Mouse (Mus musculus): Measurements from ENCODE around the gene Map2k6. TPM values are rescaled to one million over a fixed set of nuclear protein-coding genes. Genes with fewer than 3 reads are reported as not detected.
A peak's percentile ranks its signal among the peaks of the same experiment; 100 is the strongest.

Gene Map2k6
- polyA plus RNA-seq, 1 experiment from 2014 or later, result 22.1 TPM

DNA sequence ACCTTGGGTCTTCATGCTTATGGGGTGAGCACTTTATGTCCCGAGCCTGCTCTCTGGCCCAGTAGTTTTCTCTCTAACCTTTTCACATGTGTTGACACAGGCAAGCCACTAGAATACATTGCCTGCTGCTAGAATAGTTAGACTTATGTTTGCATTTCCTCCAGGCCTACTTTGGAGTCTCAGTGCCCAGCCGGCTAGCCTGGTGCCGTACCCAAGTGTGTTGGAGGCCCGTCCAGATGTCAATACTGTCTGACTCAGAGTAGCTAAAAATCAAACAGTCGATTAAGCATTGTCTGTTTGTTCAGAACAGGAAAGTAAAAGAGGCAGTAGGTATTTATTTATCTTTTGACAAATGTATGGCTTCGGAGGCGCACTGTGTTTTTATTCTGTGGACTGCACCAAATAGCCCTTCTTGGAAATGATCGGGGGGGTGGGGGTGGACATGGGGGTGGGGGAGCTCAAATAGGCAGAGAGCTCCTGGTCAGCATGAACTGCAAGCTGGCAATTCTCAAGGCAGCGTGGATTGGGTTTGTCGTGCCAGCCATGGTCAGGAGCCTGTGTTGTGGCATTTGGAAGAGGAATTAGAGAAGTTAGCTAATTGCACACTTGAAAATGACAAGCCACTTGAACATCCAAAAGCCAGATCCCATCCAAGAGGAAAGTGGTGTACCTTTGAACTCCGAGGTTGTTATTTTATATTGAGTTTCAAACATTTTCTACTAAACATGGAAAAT, 104.2 kb downstream of the Map2k6 start:
- Histone ChIP-seq H3K9ac (ENCODE audit: low read depth, low read length) (no peak overlapping the region), H3K9me3 (replicated peaks; ENCODE audit: control insufficient read depth, low read length, poor library complexity, severe bottlenecking) (no peaks in the 10 kb centered on the region), H3K4me3 (ENCODE audit: low read depth, low read length) (no peak overlapping the region), H3K4me1 (ENCODE audit: control insufficient read depth, insufficient read depth, low read length) (peaks cover 4% of the 10 kb centered on the region; the same call in 1 of the 2 replicates), H3K27ac (ENCODE audit: low read length) (no peak overlapping the region), H3K27me3 (ENCODE audit: control insufficient read depth, insufficient read depth, low read depth, low read length) (no peaks in the 10 kb centered on the region), H3K4me2 (ENCODE audit: low read length) (no peak overlapping the region), H3K36me3 (ENCODE audit: control insufficient read depth, insufficient read depth, low read length) (peaks cover 5% of the 10 kb centered on the region; the same call in 1 of the 2 replicates)
- no peak for ATAC-seq
- 92% methylated on average over 11 of the region's 11 CpGs for WGBS

GRCm38 (mm10) chr11:110511466-110511865, 112.5 kb downstream of the Map2k6 start:
- no peak overlapping the region for H3K27ac ChIP-seq (ENCODE audit: low read length)
- no peaks in the 10 kb centered on the region for H3K9me3 ChIP-seq (replicated peaks; ENCODE audit: control insufficient read depth, low read length, poor library complexity, severe bottlenecking)
- H3K9ac ChIP-seq (ENCODE audit: low read depth, low read length), result no peak overlapping the region
- ATAC-seq, result no peak
- no peaks in the 10 kb centered on the region for H3K4me1 ChIP-seq (ENCODE audit: control insufficient read depth, insufficient read depth, low read length)
- H3K27me3 ChIP-seq (ENCODE audit: control insufficient read depth, insufficient read depth, low read depth, low read length), result no peaks in the 10 kb centered on the region
- no peak overlapping the region for H3K4me3 ChIP-seq (ENCODE audit: low read depth, low read length)
- H3K36me3 ChIP-seq (ENCODE audit: control insufficient read depth, insufficient read depth, low read length), result peaks cover 5% of the 10 kb centered on the region
- H3K4me2 ChIP-seq (ENCODE audit: low read length), result no peak overlapping the region
- WGBS, result 92% methylated on average over 7 of the region's 7 CpGs

DNA sequence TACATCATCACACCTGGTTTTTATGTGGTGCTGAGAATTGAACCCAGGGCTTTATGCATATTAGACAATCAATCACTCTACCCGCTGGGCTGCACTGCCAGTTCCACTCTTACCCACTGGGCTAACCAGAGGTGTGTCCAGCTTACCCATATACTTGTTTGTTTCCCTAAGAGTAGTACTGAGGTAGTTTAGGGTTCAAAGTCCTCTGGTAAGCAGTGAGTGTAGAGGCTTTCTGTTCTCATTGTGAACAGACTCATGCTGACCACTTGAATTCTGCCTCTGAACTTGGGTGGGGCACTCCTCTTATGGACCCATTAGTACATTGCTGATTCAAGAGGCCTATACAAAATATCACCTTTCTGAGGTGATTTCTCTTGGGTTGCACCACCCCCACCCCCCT, 119.7 kb downstream of the Map2k6 start:
- no peak overlapping the region for H3K27ac ChIP-seq (ENCODE audit: low read length)
- ATAC-seq, result no peak
- WGBS, result 91% methylated on average over 1 of the region's 1 CpGs

GRCm38 (mm10) chr11:110522906-110523305, 124.0 kb downstream of the Map2k6 start:
- WGBS, result 97% methylated on average over 2 of the region's 2 CpGs

More for the DNA sequence above, 119.7 kb downstream of the Map2k6 start:
- Histone ChIP-seq H3K4me1 (ENCODE audit: control insufficient read depth, insufficient read depth, low read length) (no peaks in the 10 kb centered on the region), H3K4me3 (ENCODE audit: low read depth, low read length) (no peak overlapping the region), H3K9ac (ENCODE audit: low read depth, low read length) (no peak overlapping the region), H3K4me2 (ENCODE audit: low read length) (no peak overlapping the region), H3K36me3 (ENCODE audit: control insufficient read depth, insufficient read depth, low read length) (no peaks in the 10 kb centered on the region; the same call in 1 of the 2 replicates), H3K27me3 (ENCODE audit: control insufficient read depth, insufficient read depth, low read depth, low read length) (no peaks in the 10 kb centered on the region), H3K9me3 (replicated peaks; ENCODE audit: control insufficient read depth, low read length, poor library complexity, severe bottlenecking) (no peaks in the 10 kb centered on the region)

GRCm38 (mm10) chr11:110526156-110526555, 127.2 kb downstream of the Map2k6 start:
- no peaks in the 10 kb centered on the region for H3K36me3 ChIP-seq (ENCODE audit: control insufficient read depth, insufficient read depth, low read length)
- H3K4me1 ChIP-seq (ENCODE audit: control insufficient read depth, insufficient read depth, low read length), result no peaks in the 10 kb centered on the region
- no peaks in the 10 kb centered on the region for H3K27me3 ChIP-seq (ENCODE audit: control insufficient read depth, insufficient read depth, low read depth, low read length)
- 91% methylated on average over 4 of the region's 4 CpGs for WGBS
- H3K9me3 ChIP-seq (replicated peaks; ENCODE audit: control insufficient read depth, low read length, poor library complexity, severe bottlenecking), result 0 out of 2 replicates have a peak, but pooled peaks cover 4% of the 10 kb centered on the region
- H3K9ac ChIP-seq (ENCODE audit: low read depth, low read length), result no peak overlapping the region
- no peak overlapping the region for H3K27ac ChIP-seq (ENCODE audit: low read length)
- H3K4me2 ChIP-seq (ENCODE audit: low read length), result no peak overlapping the region
- no peak for ATAC-seq
- H3K4me3 ChIP-seq (ENCODE audit: low read depth, low read length), result no peak overlapping the region

More at GRCm38 (mm10) chr11:110522906-110523305, 124.0 kb downstream of the Map2k6 start:
- Histone ChIP-seq H3K9ac (ENCODE audit: low read depth, low read length) (no peak overlapping the region), H3K27me3 (ENCODE audit: control insufficient read depth, insufficient read depth, low read depth, low read length) (no peaks in the 10 kb centered on the region), H3K27ac (ENCODE audit: low read length) (no peak overlapping the region), H3K4me2 (ENCODE audit: low read length) (no peak overlapping the region), H3K36me3 (ENCODE audit: control insufficient read depth, insufficient read depth, low read length) (no peaks in the 10 kb centered on the region), H3K4me3 (ENCODE audit: low read depth, low read length) (no peak overlapping the region), H3K9me3 (replicated peaks; ENCODE audit: control insufficient read depth, low read length, poor library complexity, severe bottlenecking) (0 out of 2 replicates have a peak, but pooled peaks cover 4% of the 10 kb centered on the region), H3K4me1 (ENCODE audit: control insufficient read depth, insufficient read depth, low read length) (no peaks in the 10 kb centered on the region)
- no peak for ATAC-seq

DNA sequence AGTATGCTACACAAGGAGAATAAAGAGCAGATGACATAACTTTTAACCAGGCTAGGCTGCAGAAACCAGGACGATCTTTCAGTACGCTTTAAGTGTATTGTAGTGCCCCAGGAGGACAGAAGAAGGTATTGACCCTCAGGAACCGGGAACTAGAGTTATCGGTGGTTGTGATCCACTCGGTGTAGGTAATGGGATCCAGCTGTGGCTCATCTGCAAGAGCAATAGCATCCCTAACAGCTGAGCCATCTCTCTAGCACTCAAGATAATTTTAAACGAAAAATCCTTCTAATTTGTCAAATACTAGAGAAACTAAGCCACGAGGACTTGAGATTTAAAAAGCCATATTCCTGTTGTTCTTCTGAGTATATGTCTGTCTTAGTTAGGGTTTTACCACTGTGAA, 132.2 kb downstream of the Map2k6 start:
- no peak overlapping the region for H3K4me2 ChIP-seq (ENCODE audit: low read length)

GRCm38 (mm10) chr11:110534856-110535255, 135.9 kb downstream of the Map2k6 start:
- no peak for ATAC-seq
- no peaks in the 10 kb centered on the region for H3K4me1 ChIP-seq (ENCODE audit: control insufficient read depth, insufficient read depth, low read length)
- no peak overlapping the region for H3K4me3 ChIP-seq (ENCODE audit: low read depth, low read length)
- H3K27ac ChIP-seq (ENCODE audit: low read length), result no peak overlapping the region
- H3K27me3 ChIP-seq (ENCODE audit: control insufficient read depth, insufficient read depth, low read depth, low read length), result no peaks in the 10 kb centered on the region
- no peak overlapping the region for H3K4me2 ChIP-seq (ENCODE audit: low read length)
- WGBS, result 81% methylated on average over 4 of the region's 4 CpGs
- H3K9ac ChIP-seq (ENCODE audit: low read depth, low read length), result no peak overlapping the region
- H3K36me3 ChIP-seq (ENCODE audit: control insufficient read depth, insufficient read depth, low read length), result no peaks in the 10 kb centered on the region
- H3K9me3 ChIP-seq (replicated peaks; ENCODE audit: control insufficient read depth, low read length, poor library complexity, severe bottlenecking), result no peaks in the 10 kb centered on the region

More for the DNA sequence above, 132.2 kb downstream of the Map2k6 start:
- no peak for ATAC-seq
- no peak overlapping the region for H3K27ac ChIP-seq (ENCODE audit: low read length)
- no peak overlapping the region for H3K9ac ChIP-seq (ENCODE audit: low read depth, low read length)
- H3K9me3 ChIP-seq (replicated peaks; ENCODE audit: control insufficient read depth, low read length, poor library complexity, severe bottlenecking), result 0 out of 2 replicates have a peak, but pooled peaks cover 4% of the 10 kb centered on the region
- no peaks in the 10 kb centered on the region for H3K4me1 ChIP-seq (ENCODE audit: control insufficient read depth, insufficient read depth, low read length)
- H3K4me3 ChIP-seq (ENCODE audit: low read depth, low read length), result no peak overlapping the region
- no peaks in the 10 kb centered on the region for H3K27me3 ChIP-seq (ENCODE audit: control insufficient read depth, insufficient read depth, low read depth, low read length)
- no peaks in the 10 kb centered on the region for H3K36me3 ChIP-seq (ENCODE audit: control insufficient read depth, insufficient read depth, low read length)
- WGBS, result 80% methylated on average over 7 of the region's 7 CpGs

- ATAC-seq, result no peak
- Histone ChIP-seq H3K9ac (ENCODE audit: low read depth, low read length) (no peak overlapping the region), H3K4me3 (ENCODE audit: low read depth, low read length) (no peak overlapping the region), H3K9me3 (replicated peaks; ENCODE audit: control insufficient read depth, low read length, poor library complexity, severe bottlenecking) (no peaks in the 10 kb centered on the region), H3K27ac (ENCODE audit: low read length) (no peak overlapping the region), H3K36me3 (ENCODE audit: control insufficient read depth, insufficient read depth, low read length) (no peaks in the 10 kb centered on the region), H3K27me3 (ENCODE audit: control insufficient read depth, insufficient read depth, low read depth, low read length) (no peaks in the 10 kb centered on the region), H3K4me1 (ENCODE audit: control insufficient read depth, insufficient read depth, low read length) (no peaks in the 10 kb centered on the region), H3K4me2 (ENCODE audit: low read length) (no peak overlapping the region)
- WGBS, result 95% methylated on average over 2 of the region's 2 CpGs
Measured at GRCm38 (mm10) chr11:110536533-110536932, 137.6 kb downstream of the Map2k6 start.

GRCm38 (mm10) chr11:110537602-110538001, 138.7 kb downstream of the Map2k6 start:
- no peaks in the 10 kb centered on the region for H3K4me1 ChIP-seq (ENCODE audit: control insufficient read depth, insufficient read depth, low read length)
- peak overlapping the region; percentile 48 for H3K4me2 ChIP-seq (ENCODE audit: low read length)
- 0 out of 2 replicates have a peak overlapping the region, but pooled peaks have one; percentile 41 for H3K9ac ChIP-seq (ENCODE audit: low read depth, low read length)
- no peaks in the 10 kb centered on the region for H3K27me3 ChIP-seq (ENCODE audit: control insufficient read depth, insufficient read depth, low read depth, low read length)
- H3K27ac ChIP-seq (ENCODE audit: low read length), result no peak overlapping the region
- no peak overlapping the region for H3K4me3 ChIP-seq (ENCODE audit: low read depth, low read length)
- peak; percentile 64 for ATAC-seq
- WGBS, result 6% methylated on average over 15 of the region's 15 CpGs
- no peaks in the 10 kb centered on the region for H3K36me3 ChIP-seq (ENCODE audit: control insufficient read depth, insufficient read depth, low read length)
- H3K9me3 ChIP-seq (replicated peaks; ENCODE audit: control insufficient read depth, low read length, poor library complexity, severe bottlenecking), result no peaks in the 10 kb centered on the region

All from midbrain, embryonic 16.5 days (tissue).